Mouse (Mus musculus) CH12.LX (cell line): Measurements from ENCODE around the gene Lamp2. TPM values are rescaled to one million over a fixed set of nuclear protein-coding genes. Genes with fewer than 3 reads are reported as not detected.
A peak's percentile ranks its signal among the peaks of the same experiment; 100 is the strongest.

Experiments used
- DNase-seq: peaks from one replicate; pipeline ENCODE4 v3.0.0-alpha.2; 2013; ENCODE audit errors: extremely low read depth
- H3K27ac ChIP-seq: 2 replicates; pipeline ENCODE4 v1.5.1; 2012; ENCODE audit warnings: low read depth, mild to moderate bottlenecking, control low read depth, moderate library complexity; ENCODE audit not compliant: insufficient read depth
- H3K27me3 ChIP-seq: replicated peaks from 2 replicates; pipeline ENCODE3; 2012; ENCODE audit warnings: inconsistent platforms
- H3K36me3 ChIP-seq, 2 experiments: replicated peaks in 1 of 2; 2 replicates each; pipeline versions ENCODE3 to v1.6.1; 2012; ENCODE audit warnings: inconsistent platforms in 1 of 2, low read length in 1 of 2, mild to moderate bottlenecking in 1 of 2, mixed read lengths in 1 of 2, moderate library complexity in 1 of 2; ENCODE audit not compliant: control insufficient read depth in 1 of 2, insufficient read depth in 1 of 2
- H3K4me1 ChIP-seq, 2 experiments: 2 replicates each; pipeline ENCODE4 v1.6.1; 2012; ENCODE audit warnings: inconsistent platforms in 1 of 2, moderate library complexity in 1 of 2; ENCODE audit not compliant: insufficient read depth in 2 of 2, control insufficient read depth in 1 of 2
- H3K4me2 ChIP-seq: 2 replicates; pipeline ENCODE4 v1.6.1; 2012; ENCODE audit warnings: low read depth, mild to moderate bottlenecking, control low read depth; ENCODE audit not compliant: poor library complexity, insufficient read depth, severe bottlenecking
- H3K4me3 ChIP-seq, 3 experiments: fragments of 150-350 bp in 1 of 3; sonication (generic) in 1 of 3; replicated peaks in 1 of 3; 2 replicates each; pipeline versions ENCODE3 to v1.5.1; 2011 to 2012; ENCODE audit warnings: low read depth in 2 of 3, low read length in 2 of 3, mild to moderate bottlenecking in 2 of 3, moderate library complexity in 2 of 3, control low read depth in 1 of 3, improper control_type of control experiment in 1 of 3, inconsistent platforms in 1 of 3, mixed read lengths in 1 of 3; ENCODE audit not compliant: poor library complexity in 1 of 3
- H3K79me2 ChIP-seq: replicated peaks from 2 replicates; pipeline ENCODE4 v1.6.1; 2012; ENCODE audit warnings: mild to moderate bottlenecking, moderate library complexity; ENCODE audit not compliant: control insufficient read depth, poor library complexity, insufficient read depth, severe bottlenecking; ENCODE audit errors: extremely low read depth
- H3K9ac ChIP-seq: 2 replicates; pipeline ENCODE4 v1.6.1; 2012; ENCODE audit warnings: low read depth, mild to moderate bottlenecking, control low read depth, moderate library complexity; ENCODE audit not compliant: insufficient read depth
- H3K9me3 ChIP-seq: replicated peaks from 2 replicates; pipeline ENCODE3; 2012; ENCODE audit warnings: low read length, inconsistent platforms, mixed read lengths
- CHD1 ChIP-seq: IDR thresholded peaks from 2 replicates; pipeline ENCODE4 v1.6.1; 2012; ENCODE audit warnings: low read depth, low read length, improper control_type of control experiment, inconsistent platforms
- CTCF ChIP-seq, 2 experiments: IDR thresholded peaks in 1 of 2; conservative IDR thresholded peaks in 1 of 2; 2 replicates each; pipeline ENCODE4 v1.5.1; 2011 to 2012; ENCODE audit warnings: low read depth in 2 of 2, low read length in 2 of 2, improper control_type of control experiment in 1 of 2, inconsistent platforms in 1 of 2, mild to moderate bottlenecking in 1 of 2, moderate library complexity in 1 of 2
- EP300 ChIP-seq: IDR thresholded peaks from 2 replicates; pipeline ENCODE4 v1.6.1; 2011; ENCODE audit warnings: low read length, improper control_type of control experiment
- IRF4 ChIP-seq: IDR thresholded peaks from 2 replicates; pipeline ENCODE4 v1.6.1; 2014; ENCODE audit warnings: low read depth, mild to moderate bottlenecking, inconsistent platforms, low read length, improper control_type of control experiment
- JUN ChIP-seq: IDR thresholded peaks from 2 replicates; pipeline ENCODE4 v1.6.1; 2011; ENCODE audit warnings: low read depth, mild to moderate bottlenecking, low read length, improper control_type of control experiment, moderate library complexity; ENCODE audit not compliant: insufficient read depth
- JUND ChIP-seq: conservative IDR thresholded peaks from 2 replicates; pipeline ENCODE4 v1.6.1; 2011; ENCODE audit warnings: low read depth, low read length, improper control_type of control experiment
- KAT2A ChIP-seq: IDR thresholded peaks from 2 replicates; pipeline ENCODE4 v1.6.1; 2012; ENCODE audit warnings: low read length, improper control_type of control experiment, inconsistent platforms; ENCODE audit not compliant: insufficient replicate concordance
- MEF2A ChIP-seq: IDR thresholded peaks from 2 replicates; pipeline ENCODE4 v1.6.1; 2014; ENCODE audit warnings: low read depth, mild to moderate bottlenecking, inconsistent platforms, low read length, improper control_type of control experiment, borderline replicate concordance
- MYC ChIP-seq: IDR thresholded peaks from 2 replicates; pipeline ENCODE4 v1.6.1; 2011; ENCODE audit warnings: low read depth, mild to moderate bottlenecking, improper control_type of control experiment, low read length
- NELFE ChIP-seq: IDR thresholded peaks from 2 replicates; pipeline ENCODE4 v1.6.1; 2011; ENCODE audit warnings: low read depth, low read length, improper control_type of control experiment
- RAD21 ChIP-seq: IDR thresholded peaks from 2 replicates; pipeline ENCODE4 v1.6.1; 2011; ENCODE audit warnings: low read depth, mild to moderate bottlenecking, low read length, improper control_type of control experiment, moderate library complexity
- RCOR1 ChIP-seq: conservative IDR thresholded peaks from 2 replicates; pipeline ENCODE4 v1.6.1; 2012; ENCODE audit warnings: low read depth, mild to moderate bottlenecking, inconsistent platforms, low read length, improper control_type of control experiment
- SMC3 ChIP-seq: IDR thresholded peaks from 2 replicates; pipeline ENCODE4 v1.6.1; 2011; ENCODE audit warnings: low read depth, low read length, improper control_type of control experiment
- TCF12 ChIP-seq: IDR thresholded peaks from 2 replicates; pipeline ENCODE4 v1.6.1; 2014; ENCODE audit warnings: low read depth, mild to moderate bottlenecking, inconsistent platforms, low read length, improper control_type of control experiment
- USF1 ChIP-seq: IDR thresholded peaks from 2 replicates; pipeline ENCODE4 v1.6.1; 2014; ENCODE audit warnings: low read depth, mild to moderate bottlenecking, inconsistent platforms, low read length, improper control_type of control experiment
- ZC3H11A ChIP-seq: IDR thresholded peaks from 2 replicates; pipeline ENCODE4 v1.6.1; 2012; ENCODE audit warnings: low read depth, mild to moderate bottlenecking, inconsistent platforms, low read length, improper control_type of control experiment
- ZMIZ1 ChIP-seq: IDR thresholded peaks from 2 replicates; pipeline ENCODE4 v1.6.1; 2012; ENCODE audit warnings: low read depth, mild to moderate bottlenecking, inconsistent platforms, low read length, improper control_type of control experiment
- dilution Hi-C: fragments of 300-500 bp; cut with MboI; formaldehyde crosslinking; loops from 2 replicates; pipeline ENCODE4 v1.14.3; 2020; ENCODE audit warnings: low sequenced_read_pairs; ENCODE audit not compliant: extremely low pct_unique_long_range_greater_than_20kb, extremely low pct_ligation_motif_present
- in situ Hi-C: fragments of 300-500 bp; cut with MboI; formaldehyde crosslinking; loops from 3 replicates; pipeline ENCODE4 v1.14.3; 2019; ENCODE audit warnings: low sequenced_read_pairs, low pct_ligation_motif_present, low pct_unique_long_range_greater_than_20kb, mixed read lengths
- polyA plus RNA-seq: library from polyadenylated mRNA; unstranded; fragments of >175 nt; gene quantifications from 2 replicates; pipeline ENCODE4 v1.2.1, GENCODE M21; 2012; ENCODE audit warnings: low read depth; ENCODE audit not compliant: insufficient read length
- total RNA-seq, 2 experiments: library from RNA; depleted of rRNA; stranded (reverse); fragments of 300-350 nt in 1 of 2; fragments of >200 nt in 1 of 2; gene quantifications; 2 replicates each; pipeline ENCODE4 v1.2.3; 2012 to 2014

Gene Lamp2
- total and polyA plus RNA-seq, 3 experiments: 35.3 to 79.9 (median 66.2) TPM

DNA sequence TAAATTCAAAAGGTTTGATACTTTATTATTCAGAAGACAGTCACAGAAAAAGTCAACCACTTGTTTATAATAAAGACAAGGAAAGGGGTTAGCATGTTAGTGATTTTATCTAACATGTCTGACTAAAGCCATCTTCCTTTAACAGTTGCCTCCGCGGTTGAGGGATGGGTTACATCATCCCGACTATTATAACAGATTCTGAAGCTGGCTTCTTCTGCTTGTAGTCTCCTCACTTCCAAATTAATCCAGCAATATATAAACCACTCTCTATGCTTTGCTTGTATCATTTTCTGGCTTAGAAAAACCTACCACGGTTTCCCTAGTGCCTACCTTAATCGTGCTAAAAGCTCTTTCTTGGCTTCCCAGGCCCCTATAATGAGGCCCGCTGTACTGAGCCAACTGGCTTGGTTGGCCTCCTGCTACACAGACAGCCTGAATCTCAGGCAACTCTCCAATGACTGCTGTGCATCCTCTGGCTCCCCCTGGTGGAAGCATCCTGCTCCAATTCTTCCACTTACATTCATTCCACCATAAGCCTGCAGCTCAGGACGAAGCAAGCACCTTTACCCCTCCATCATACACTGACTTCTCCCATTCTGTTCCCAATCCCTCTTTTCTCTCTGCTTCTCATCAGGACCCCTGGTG is 18.0 kb downstream of the Lamp2 start:
- dilution Hi-C loops: no loop called here
- Histone ChIP-seq H3K4me3 (no peak overlapping the region), H3K4me1 (no peaks in the 10 kb centered on the region), H3K9me3 (no peaks in the 10 kb centered on the region), H3K27ac (no peak overlapping the region), H3K79me2 (no peaks in the 10 kb centered on the region), H3K9ac (no peak overlapping the region), H3K36me3 (peaks cover 10 to 32% of the 10 kb centered on the region in 2 experiments), H3K4me2 (no peak overlapping the region), H3K27me3 (no peaks in the 10 kb centered on the region)
- in situ Hi-C loops: loop anchor here (10.0 kb wide), 1 partner anchor 203 kb away; no protein-coding TSS in a partner anchor
- peak; percentile 72 for DNase-seq
- TF ChIP-seq CTCF (conservative IDR thresholded peaks at IDR 0.05 in 1 of 2, IDR thresholded peaks at IDR 0.05 in 1 of 2; ENCODE audit: low read depth in 2 of 2, low read length in 2 of 2): peak; percentile 39 to 75; a peak in 3 of 4 replicates
- peak; percentile 68 for TF ChIP-seq SMC3
- TF ChIP-seq ZMIZ1: no peak
- TF ChIP-seq CHD1: no peak
- TF ChIP-seq RAD21: peak; percentile 54
- no peak for TF ChIP-seq TCF12
- TF ChIP-seq, all 38 proteins: peak for 3

DNA sequence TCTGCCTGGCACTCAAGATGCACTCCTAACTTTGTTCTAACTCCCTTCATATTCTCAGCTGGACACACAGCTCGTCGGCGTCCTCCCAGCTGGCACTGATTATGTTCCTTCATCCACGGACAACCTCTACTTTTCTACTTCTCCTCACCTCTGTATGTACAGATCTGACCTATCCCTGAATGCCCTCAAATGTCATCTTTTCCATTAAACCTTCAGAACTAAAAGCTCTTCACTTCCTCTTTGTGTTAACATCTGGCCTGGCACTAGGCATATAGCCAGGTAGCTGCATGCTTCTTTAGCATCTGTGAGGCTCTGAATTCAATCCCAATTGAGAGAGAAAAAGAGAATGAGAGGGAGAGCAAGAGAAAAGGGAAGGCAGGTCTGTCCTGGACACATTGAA is 26.8 kb downstream of the Lamp2 start:
- Histone ChIP-seq H3K9me3 (no peaks in the 10 kb centered on the region), H3K79me2 (no peaks in the 10 kb centered on the region), H3K27me3 (no peaks in the 10 kb centered on the region)
- TF ChIP-seq MYC: no peak
- TF ChIP-seq ZC3H11A: no peak
- no peak for TF ChIP-seq IRF4
- peak; percentile 64 for TF ChIP-seq JUN
- peak; percentile 77 for TF ChIP-seq EP300
- TF ChIP-seq, all 38 proteins: peak for 2
- peaks cover 3 to 21% of the 10 kb centered on the region in 2 experiments; a peak in 3 of 4 replicates for H3K4me1 ChIP-seq
- H3K4me2 ChIP-seq: peak overlapping the region; percentile 31; the same call in 1 of the 2 replicates
- DNase-seq: peak; percentile 45
- H3K36me3 ChIP-seq: peaks cover 26 to 57% of the 10 kb centered on the region in 2 experiments
- dilution Hi-C loops (no loop called here), in situ Hi-C loops (no loop called here)
- H3K4me3 ChIP-seq: no peak overlapping the region
- H3K9ac ChIP-seq: no peak overlapping the region
- H3K27ac ChIP-seq: peak overlapping the region; percentile 71

DNA sequence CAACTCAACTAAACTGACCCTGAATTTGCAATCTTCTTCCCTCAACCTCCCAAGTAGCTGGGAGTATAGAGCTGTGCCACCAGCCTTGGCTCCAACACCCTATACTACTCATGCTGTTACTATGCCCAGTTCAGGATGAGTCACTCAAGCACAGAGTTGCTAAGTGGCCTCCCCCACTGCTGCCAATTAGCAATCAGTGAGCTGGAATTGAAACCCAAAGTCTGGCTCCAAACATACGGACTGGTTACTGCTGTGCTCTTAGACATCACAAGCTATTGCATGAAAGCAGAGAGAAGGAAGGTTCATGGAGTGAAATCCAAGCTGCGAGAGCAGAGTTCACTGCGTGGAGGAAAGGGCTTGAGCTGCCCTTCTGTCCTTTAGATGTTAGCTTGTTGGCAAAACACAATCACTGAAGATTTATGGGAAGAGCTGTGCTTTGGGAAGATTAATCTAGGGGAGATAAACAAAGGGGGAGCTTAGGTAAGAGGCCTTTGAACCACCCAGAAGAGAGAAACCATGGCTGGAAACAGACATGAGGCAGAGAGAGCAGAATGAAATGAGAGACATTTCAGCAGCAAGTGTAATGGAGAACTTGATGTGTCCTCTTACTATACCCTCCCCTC is 27.3 kb downstream of the Lamp2 start:
- DNase-seq: peak; percentile 6
- TF ChIP-seq RCOR1 (no peak), USF1 (no peak), KAT2A (no peak), JUND (no peak), NELFE (no peak), MEF2A (no peak)
- TF ChIP-seq, all 38 proteins: peak for 0
- peak overlapping the region; percentile 71 for H3K27ac ChIP-seq
- peak overlapping the region; percentile 31; the same call in 1 of the 2 replicates for H3K4me2 ChIP-seq
- in situ Hi-C loops: no loop called here
- H3K36me3 ChIP-seq: peaks cover 30 to 63% of the 10 kb centered on the region in 2 experiments
- no peak overlapping the region for H3K9ac ChIP-seq
- no peaks in the 10 kb centered on the region for H3K9me3 ChIP-seq
- no peak overlapping the region for H3K4me3 ChIP-seq
- dilution Hi-C loops: no loop called here
- no peaks in the 10 kb centered on the region for H3K27me3 ChIP-seq
- H3K4me1 ChIP-seq: peaks cover 3 to 21% of the 10 kb centered on the region in 2 experiments; a peak in 3 of 4 replicates
- no peaks in the 10 kb centered on the region for H3K79me2 ChIP-seq
